Mouse (Mus musculus): ENCODE data around the gene Mad2l1bp.

Gene Mad2l1bp

DNA sequence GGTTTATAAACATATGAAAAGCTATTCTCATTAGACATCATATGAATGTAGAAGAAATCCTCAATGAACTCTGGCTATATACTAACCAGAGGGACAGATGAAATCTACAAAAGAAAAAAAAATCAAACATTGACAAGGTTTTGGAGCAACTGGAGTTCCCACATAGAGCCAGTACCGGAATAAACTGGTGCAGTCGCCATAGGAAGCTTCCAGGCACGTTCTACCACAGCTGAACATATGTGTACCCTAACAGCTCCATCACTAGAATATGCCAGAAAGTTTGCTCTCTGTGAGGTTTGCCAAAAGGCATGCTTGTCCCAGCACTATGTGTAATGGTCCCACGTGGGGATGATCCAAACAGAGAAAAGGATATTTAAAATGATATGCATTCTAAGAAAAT, 45.1 kb downstream of the Mad2l1bp start:
- DNase-seq = no peak

DNA sequence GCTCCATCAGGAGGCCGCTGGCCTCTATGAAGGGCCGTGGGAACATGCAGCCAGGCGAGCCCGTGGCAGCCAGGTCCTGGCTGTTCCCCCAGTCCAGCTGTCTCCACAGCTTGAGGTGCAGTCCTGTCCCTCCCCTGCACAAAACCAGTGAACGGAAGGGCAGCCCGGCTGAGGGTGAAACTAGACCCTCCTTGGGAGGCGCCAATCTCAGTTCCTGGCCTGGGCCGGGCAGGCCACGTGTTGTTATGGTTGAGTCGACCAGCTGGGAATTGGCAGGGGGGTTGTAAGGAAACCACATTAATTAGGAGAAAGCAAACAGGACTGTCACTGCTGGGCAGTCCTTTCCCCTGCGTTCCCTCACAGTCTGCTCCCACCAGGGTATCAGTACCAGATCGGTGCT, 48.9 kb downstream of the Mad2l1bp start:
- DNase-seq = peak; percentile 82 to 92

DNA sequence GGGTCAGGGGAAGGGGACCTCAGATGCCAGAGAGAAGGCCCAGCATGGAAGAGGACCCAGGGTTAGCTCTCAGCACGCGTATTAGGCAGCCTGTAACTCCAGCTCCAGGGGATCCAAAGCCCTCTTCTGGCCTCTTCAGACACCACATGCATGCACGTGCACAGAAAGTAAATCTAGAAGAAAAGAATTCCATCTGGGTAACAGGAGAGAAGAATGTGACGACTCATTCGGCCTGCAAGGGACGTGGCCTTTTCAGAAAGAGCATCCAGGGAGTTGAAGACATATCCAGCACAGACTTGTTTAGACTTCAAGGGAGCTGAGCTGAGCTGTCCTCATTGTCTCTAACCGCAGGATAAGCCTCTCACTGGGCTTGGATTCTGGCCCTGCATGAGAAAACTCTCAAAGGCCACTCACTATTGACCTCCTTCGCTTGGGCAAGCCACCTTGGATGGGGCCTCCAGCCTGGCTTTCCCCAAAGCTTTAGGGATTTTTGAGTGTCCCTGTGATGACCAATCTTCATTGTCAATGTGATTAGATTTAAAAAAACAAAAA, 50.7 kb downstream of the Mad2l1bp start:
- no peak for DNase-seq

DNA sequence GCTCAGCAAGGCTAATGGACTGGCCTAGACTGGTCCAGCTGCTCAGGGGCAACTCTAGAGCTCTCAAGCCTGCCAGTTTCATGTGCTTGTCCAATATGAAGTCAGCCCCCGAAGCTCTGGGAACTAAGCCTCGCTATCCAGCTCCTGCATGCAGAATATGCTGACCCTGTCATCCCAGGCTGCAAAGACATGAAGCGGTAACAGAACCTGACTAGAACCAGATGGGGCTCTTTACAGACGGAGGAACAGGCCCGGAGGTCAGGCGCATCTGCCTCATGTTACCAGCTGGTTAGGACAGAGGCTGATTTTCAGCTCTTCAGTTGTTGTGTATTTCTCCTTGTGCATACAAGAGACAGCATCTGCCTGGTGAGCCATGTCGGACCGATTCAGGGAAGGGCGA, 51.4 kb downstream of the Mad2l1bp start:
- DNase-seq = no peak

DNA sequence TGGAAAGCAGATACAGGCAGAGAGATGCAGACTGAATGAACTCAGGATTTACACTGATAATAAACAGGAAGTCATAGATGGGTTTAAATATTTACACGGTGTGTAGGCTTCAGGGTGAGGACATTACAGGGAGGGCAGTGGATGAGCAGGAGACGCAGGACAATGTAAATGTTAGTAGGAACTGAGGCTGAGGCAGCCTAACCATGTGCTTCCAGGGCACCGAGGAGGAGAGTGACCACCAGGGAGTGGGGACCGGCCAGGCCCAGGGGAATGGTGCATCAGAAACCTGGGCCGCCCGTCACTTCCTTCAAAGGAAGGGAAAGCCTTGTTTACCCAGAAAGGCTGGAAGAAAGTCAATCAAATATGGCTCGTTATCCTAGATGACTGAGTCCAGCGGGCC, 54.8 kb downstream of the Mad2l1bp start:
- DNase-seq = peak; percentile 53 to 79
